Mouse (Mus musculus): Measurements from ENCODE around the gene Zhx3. TPM values are rescaled to one million over a fixed set of nuclear protein-coding genes. Genes with fewer than 3 reads are reported as not detected.
A peak's percentile ranks its signal among the peaks of the same experiment; 100 is the strongest.

The Zhx3 gene
- polyA plus RNA-seq, 1 experiment from 2014 or later, result 5.9 TPM

DNA sequence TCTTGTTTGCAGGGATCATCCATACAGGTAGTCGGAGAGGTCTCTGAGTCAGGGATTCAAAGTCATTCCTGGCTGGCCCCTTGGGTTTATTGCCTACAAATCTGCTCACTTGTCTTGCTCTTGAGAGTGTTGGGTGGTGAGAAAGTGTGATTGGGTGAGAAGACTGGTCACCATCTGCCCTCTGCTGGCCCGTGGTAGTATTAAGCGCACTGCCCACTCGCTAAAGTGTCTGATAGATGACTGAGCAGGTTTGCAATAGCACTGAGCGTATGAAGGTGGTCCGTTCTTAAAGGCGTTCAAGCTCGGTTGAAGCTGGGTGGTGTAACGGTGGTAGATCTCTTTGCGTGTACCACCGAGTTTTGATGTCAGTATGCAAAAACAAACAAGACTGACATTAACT, 14.5 kb upstream of the Zhx3 start:
- WGBS, result 1% methylated on average over 11 of the region's 11 CpGs
- H3K4me3 ChIP-seq (ENCODE audit: low read length), result peak overlapping the region; percentile 53

GRCm38 (mm10) chr2:160886221-160886620, 13.4 kb upstream of the Zhx3 start:
- Histone ChIP-seq H3K4me3 (ENCODE audit: low read length) (no peak overlapping the region), H3K9me3 (ENCODE audit: control insufficient read depth, low read length) (no peaks in the 10 kb centered on the region), H3K4me2 (ENCODE audit: low read depth, low read length) (no peak overlapping the region), H3K4me1 (ENCODE audit: control insufficient read depth, insufficient read depth, low read length) (no peaks in the 10 kb centered on the region), H3K36me3 (ENCODE audit: control insufficient read depth, insufficient read depth, low read length) (no peaks in the 10 kb centered on the region), H3K9ac (ENCODE audit: low read depth, low read length) (no peak overlapping the region), H3K27me3 (replicated peaks; ENCODE audit: control insufficient read depth, insufficient read depth, low read length) (no peaks in the 10 kb centered on the region), H3K27ac (ENCODE audit: low read length) (no peak overlapping the region)
- no peak for ATAC-seq
- 69% methylated on average over 3 of the region's 3 CpGs for WGBS

More for the DNA sequence above, 14.5 kb upstream of the Zhx3 start:
- H3K27ac ChIP-seq (ENCODE audit: low read length), result peak overlapping the region; percentile 81
- ATAC-seq, result peak; percentile 78
- peak overlapping the region; percentile 63 for H3K9ac ChIP-seq (ENCODE audit: low read depth, low read length)
- no peaks in the 10 kb centered on the region for H3K4me1 ChIP-seq (ENCODE audit: control insufficient read depth, insufficient read depth, low read length)
- no peaks in the 10 kb centered on the region for H3K27me3 ChIP-seq (replicated peaks; ENCODE audit: control insufficient read depth, insufficient read depth, low read length)
- H3K9me3 ChIP-seq (ENCODE audit: control insufficient read depth, low read length), result no peaks in the 10 kb centered on the region
- peak overlapping the region; percentile 54 for H3K4me2 ChIP-seq (ENCODE audit: low read depth, low read length)
- H3K36me3 ChIP-seq (ENCODE audit: control insufficient read depth, insufficient read depth, low read length), result no peaks in the 10 kb centered on the region

DNA sequence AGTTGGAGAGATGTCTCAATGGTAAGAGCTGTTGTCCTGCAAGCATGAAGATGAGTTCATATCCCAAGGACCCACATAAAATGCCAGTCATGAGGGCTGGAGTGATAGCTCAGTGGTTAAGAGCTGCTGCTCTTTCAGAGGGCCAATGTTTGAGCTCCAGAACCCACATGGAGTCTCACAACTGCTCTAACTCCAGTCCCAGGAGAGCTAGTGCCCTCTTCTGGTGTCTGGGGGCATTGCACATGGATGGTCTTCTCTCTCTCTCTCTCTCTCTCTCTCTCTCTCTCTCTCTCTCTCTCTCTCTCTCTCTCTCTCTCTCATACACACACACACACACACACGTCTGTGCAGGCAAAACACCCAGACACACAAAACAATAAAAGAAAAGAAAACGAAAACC, 12.0 kb upstream of the Zhx3 start:
- Histone ChIP-seq H3K4me2 (ENCODE audit: low read depth, low read length) (no peak overlapping the region), H3K27me3 (replicated peaks; ENCODE audit: control insufficient read depth, insufficient read depth, low read length) (no peaks in the 10 kb centered on the region), H3K4me3 (ENCODE audit: low read length) (no peak overlapping the region), H3K27ac (ENCODE audit: low read length) (no peak overlapping the region), H3K9ac (ENCODE audit: low read depth, low read length) (no peak overlapping the region), H3K4me1 (ENCODE audit: control insufficient read depth, insufficient read depth, low read length) (no peaks in the 10 kb centered on the region), H3K36me3 (ENCODE audit: control insufficient read depth, insufficient read depth, low read length) (no peaks in the 10 kb centered on the region), H3K9me3 (ENCODE audit: control insufficient read depth, low read length) (no peaks in the 10 kb centered on the region)
- ATAC-seq, result no peak
- WGBS, result 38% methylated on average over 2 of the region's 2 CpGs

DNA sequence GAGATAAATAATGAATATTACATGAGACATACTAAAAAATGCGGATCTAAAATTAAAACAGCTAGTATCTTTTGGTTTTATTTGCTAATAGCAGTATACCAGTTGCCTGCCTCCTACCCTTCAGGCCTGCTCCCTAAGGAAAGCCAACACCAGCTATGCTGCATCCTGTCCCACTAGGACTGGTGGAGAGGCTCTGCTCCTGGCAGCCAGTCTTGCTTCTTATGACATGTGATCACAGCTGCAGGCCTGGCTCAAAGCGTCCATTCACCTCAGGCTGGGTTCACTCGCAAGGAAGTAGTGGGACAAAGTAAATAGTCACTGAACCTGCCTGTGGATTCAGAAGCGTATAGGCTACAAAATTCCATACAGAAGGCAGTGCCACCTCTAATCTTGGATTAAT, 11.1 kb upstream of the Zhx3 start:
- H3K36me3 ChIP-seq (ENCODE audit: control insufficient read depth, insufficient read depth, low read length), result no peaks in the 10 kb centered on the region
- no peaks in the 10 kb centered on the region for H3K9me3 ChIP-seq (ENCODE audit: control insufficient read depth, low read length)
- no peak overlapping the region for H3K27ac ChIP-seq (ENCODE audit: low read length)
- H3K4me3 ChIP-seq (ENCODE audit: low read length), result no peak overlapping the region
- ATAC-seq, result no peak
- 74% methylated on average over 4 of the region's 4 CpGs for WGBS
- no peak overlapping the region for H3K4me2 ChIP-seq (ENCODE audit: low read depth, low read length)
- no peaks in the 10 kb centered on the region for H3K4me1 ChIP-seq (ENCODE audit: control insufficient read depth, insufficient read depth, low read length)
- no peak overlapping the region for H3K9ac ChIP-seq (ENCODE audit: low read depth, low read length)
- H3K27me3 ChIP-seq (replicated peaks; ENCODE audit: control insufficient read depth, insufficient read depth, low read length), result no peaks in the 10 kb centered on the region

DNA sequence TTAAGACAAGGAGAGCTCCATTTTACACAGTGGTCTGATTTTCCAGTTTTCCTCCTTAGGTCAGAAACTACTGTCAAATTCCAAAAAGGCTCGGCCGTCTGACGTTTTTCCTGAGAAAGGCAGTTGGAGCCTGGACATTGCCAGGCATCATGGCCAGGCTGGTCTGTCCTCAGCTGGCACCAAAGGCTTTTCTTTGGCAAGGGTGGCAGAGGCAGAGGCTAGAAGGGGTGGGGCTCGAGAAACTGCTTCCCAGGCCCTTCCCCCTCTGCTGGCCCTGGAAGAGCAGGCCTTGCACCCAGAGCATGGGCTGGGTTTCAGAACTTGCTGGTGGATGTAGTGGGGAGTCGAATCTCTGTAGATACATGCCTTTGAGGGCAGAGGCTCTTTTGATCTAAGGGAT, 9.6 kb upstream of the Zhx3 start:
- Histone ChIP-seq H3K4me3 (ENCODE audit: low read length) (no peak overlapping the region), H3K36me3 (ENCODE audit: control insufficient read depth, insufficient read depth, low read length) (no peaks in the 10 kb centered on the region), H3K4me2 (ENCODE audit: low read depth, low read length) (no peak overlapping the region), H3K9ac (ENCODE audit: low read depth, low read length) (no peak overlapping the region), H3K9me3 (ENCODE audit: control insufficient read depth, low read length) (no peaks in the 10 kb centered on the region), H3K4me1 (ENCODE audit: control insufficient read depth, insufficient read depth, low read length) (no peaks in the 10 kb centered on the region), H3K27ac (ENCODE audit: low read length) (no peak overlapping the region), H3K27me3 (replicated peaks; ENCODE audit: control insufficient read depth, insufficient read depth, low read length) (no peaks in the 10 kb centered on the region)
- ATAC-seq, result no peak
- WGBS, result 76% methylated on average over 5 of the region's 5 CpGs

DNA sequence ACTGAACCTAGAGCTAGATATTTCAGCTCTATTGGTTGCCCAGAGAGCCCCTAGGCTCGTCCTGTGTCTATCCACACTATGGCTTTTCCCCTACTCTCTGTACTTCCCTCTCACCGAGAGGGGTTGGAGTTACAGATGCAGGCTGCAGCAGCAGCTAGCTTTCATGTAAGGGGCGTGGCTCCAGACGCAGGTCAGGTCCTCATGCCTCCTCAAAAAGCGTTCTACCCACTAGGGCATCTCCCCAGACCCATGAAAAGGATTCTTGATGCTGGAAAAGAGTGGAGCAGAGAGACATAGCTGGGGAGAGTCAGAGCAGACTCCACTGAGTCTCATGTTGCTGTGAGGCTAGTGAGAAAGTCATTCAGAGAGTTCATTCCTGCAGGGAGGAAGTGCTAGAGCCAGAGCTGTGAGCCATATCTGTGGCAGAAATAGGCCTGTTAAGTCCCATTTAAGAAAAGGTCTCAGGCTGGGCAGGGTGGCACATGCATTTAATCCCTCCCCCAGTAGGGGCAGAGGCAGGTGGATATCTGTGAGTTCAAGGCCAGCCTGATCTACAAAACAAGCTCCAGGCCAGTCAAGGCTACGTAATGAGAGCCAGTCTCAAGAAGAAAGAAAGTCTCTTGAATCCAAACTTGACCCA, 8.8 kb upstream of the Zhx3 start:
- no peaks in the 10 kb centered on the region for H3K9me3 ChIP-seq (ENCODE audit: control insufficient read depth, low read length)
- WGBS, result 45% methylated on average over 6 of the region's 6 CpGs
- ATAC-seq, result no peak
- H3K4me3 ChIP-seq (ENCODE audit: low read length), result no peak overlapping the region
- H3K4me1 ChIP-seq (ENCODE audit: control insufficient read depth, insufficient read depth, low read length), result no peaks in the 10 kb centered on the region
- H3K4me2 ChIP-seq (ENCODE audit: low read depth, low read length), result no peak overlapping the region
- H3K36me3 ChIP-seq (ENCODE audit: control insufficient read depth, insufficient read depth, low read length), result no peaks in the 10 kb centered on the region
- H3K27me3 ChIP-seq (replicated peaks; ENCODE audit: control insufficient read depth, insufficient read depth, low read length), result no peaks in the 10 kb centered on the region
- H3K9ac ChIP-seq (ENCODE audit: low read depth, low read length), result no peak overlapping the region
- H3K27ac ChIP-seq (ENCODE audit: low read length), result no peak overlapping the region

DNA sequence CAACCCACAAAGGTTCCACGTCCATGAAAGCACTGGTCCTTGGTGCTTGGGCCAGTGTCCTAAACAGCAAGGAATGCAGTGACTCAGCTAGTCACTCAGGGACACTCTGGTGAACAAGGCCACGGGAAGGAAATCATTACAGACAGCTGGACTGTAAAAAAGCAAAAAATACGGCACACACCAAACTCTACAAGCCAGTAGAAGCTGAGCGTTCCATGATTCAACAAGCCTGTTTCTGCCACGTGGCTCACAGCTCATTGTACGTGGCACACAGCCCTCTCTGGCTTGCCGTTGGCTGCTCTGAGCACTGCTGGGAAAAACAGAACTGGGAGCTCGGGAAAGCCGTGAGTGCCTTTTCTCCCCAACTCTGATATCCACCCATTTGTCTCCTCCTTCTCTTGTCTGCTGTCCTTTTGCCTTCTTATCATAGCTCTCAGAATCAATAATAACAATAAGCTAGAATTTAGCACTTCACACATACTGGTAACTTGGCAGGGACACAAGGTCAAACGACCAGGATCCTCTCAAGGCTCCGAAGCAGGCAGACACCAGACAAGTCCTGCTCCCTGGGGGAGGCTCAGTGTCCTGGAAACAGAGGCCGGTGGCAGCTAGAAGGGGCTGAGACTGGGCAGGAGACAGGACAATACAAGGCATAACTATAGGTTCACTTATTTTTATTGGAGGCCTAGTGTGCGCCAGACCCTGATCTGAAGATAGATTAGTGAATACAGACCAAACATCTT, 7.8 kb upstream of the Zhx3 start, which contains the start of gene Lpin3:
Lpin3 (plus strand) TSS at position 218 of the 743 bp plus-strand sequence.
- H3K9me3 ChIP-seq (ENCODE audit: control insufficient read depth, low read length), result no peaks in the 10 kb centered on the region
- H3K27ac ChIP-seq (ENCODE audit: low read length), result 0 out of 2 replicates have a peak within 1 kb of the TSS, but pooled peaks have one; percentile 16
- H3K36me3 ChIP-seq (ENCODE audit: control insufficient read depth, insufficient read depth, low read length), result no peaks in the 10 kb centered on the region
- peak; percentile 46; the same call in 1 of the 2 replicates for ATAC-seq
- 59% methylated on average over 13 of the region's 13 CpGs for WGBS
- H3K4me1 ChIP-seq (ENCODE audit: control insufficient read depth, insufficient read depth, low read length), result no peaks in the 10 kb centered on the region
- H3K4me3 ChIP-seq (ENCODE audit: low read length), result no peak within 1 kb of the TSS
- H3K4me2 ChIP-seq (ENCODE audit: low read depth, low read length), result no peak within 1 kb of the TSS
- H3K9ac ChIP-seq (ENCODE audit: low read depth, low read length), result no peak within 1 kb of the TSS
- H3K27me3 ChIP-seq (replicated peaks; ENCODE audit: control insufficient read depth, insufficient read depth, low read length), result no peaks in the 10 kb centered on the region

DNA sequence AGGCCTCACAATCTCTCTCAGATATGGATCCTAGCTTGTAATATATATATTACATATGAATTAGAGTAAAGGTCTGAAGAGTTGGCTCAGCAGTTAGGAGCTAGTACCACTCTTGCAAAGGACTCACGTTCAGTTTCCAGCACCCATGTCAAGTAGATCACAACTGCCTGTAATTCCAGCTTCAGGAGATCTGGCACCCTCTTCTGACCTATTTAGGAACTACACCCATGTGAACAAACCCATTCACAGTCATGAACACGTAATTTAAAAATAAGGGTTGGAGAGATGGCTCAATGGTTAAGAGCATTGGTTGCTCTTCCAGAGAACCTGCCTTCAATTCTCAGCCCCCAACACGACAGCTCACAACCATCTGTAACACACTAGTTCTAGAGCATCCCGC, 3.3 kb upstream of the Zhx3 start:
- Histone ChIP-seq H3K4me1 (ENCODE audit: control insufficient read depth, insufficient read depth, low read length) (no peaks in the 10 kb centered on the region), H3K4me2 (ENCODE audit: low read depth, low read length) (no peak overlapping the region), H3K36me3 (ENCODE audit: control insufficient read depth, insufficient read depth, low read length) (no peaks in the 10 kb centered on the region), H3K9ac (ENCODE audit: low read depth, low read length) (no peak overlapping the region), H3K27ac (ENCODE audit: low read length) (no peak overlapping the region), H3K9me3 (ENCODE audit: control insufficient read depth, low read length) (no peaks in the 10 kb centered on the region), H3K4me3 (ENCODE audit: low read length) (no peak overlapping the region), H3K27me3 (replicated peaks; ENCODE audit: control insufficient read depth, insufficient read depth, low read length) (no peaks in the 10 kb centered on the region)
- WGBS, result 89% methylated on average over 4 of the region's 4 CpGs
- no peak for ATAC-seq

DNA sequence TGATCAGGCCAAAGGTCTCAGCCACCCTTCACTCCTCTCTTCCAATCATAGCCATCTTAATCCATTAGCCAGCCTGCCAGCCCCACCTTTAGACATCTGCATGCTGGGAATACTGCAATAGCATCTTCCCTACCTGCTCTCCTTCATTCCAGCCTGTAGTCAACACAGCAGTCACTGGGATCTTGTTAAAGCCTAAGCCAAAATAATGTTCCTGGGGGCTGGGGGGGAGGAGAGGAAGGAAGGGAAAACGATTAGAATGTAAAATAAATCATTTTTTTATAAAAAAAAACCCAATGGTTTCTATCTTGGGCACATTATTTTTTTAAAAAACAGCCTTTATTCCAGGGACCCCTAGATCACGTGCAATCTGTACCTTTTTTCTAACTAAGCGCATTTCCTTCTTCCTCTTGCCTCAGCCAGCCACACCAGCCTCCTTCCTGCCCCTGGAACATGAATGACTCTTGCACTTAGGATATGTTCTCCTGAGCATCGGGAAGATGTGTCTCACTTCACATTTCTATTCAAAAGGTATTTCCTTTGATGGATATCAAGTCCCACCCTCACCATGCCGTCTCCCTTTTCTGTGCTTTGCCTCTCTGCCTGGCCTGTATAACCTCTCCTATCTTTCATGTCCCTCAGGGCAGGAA, 1.6 kb upstream of the Zhx3 start:
- Histone ChIP-seq H3K36me3 (ENCODE audit: control insufficient read depth, insufficient read depth, low read length) (no peaks in the 10 kb centered on the region), H3K27me3 (replicated peaks; ENCODE audit: control insufficient read depth, insufficient read depth, low read length) (no peaks in the 10 kb centered on the region), H3K27ac (ENCODE audit: low read length) (no peak overlapping the region), H3K4me3 (ENCODE audit: low read length) (no peak overlapping the region), H3K4me2 (ENCODE audit: low read depth, low read length) (no peak overlapping the region), H3K9ac (ENCODE audit: low read depth, low read length) (no peak overlapping the region), H3K4me1 (ENCODE audit: control insufficient read depth, insufficient read depth, low read length) (no peaks in the 10 kb centered on the region), H3K9me3 (ENCODE audit: control insufficient read depth, low read length) (no peaks in the 10 kb centered on the region)
- WGBS, result 75% methylated on average over 5 of the region's 5 CpGs
- ATAC-seq, result no peak

Measured in intestine, embryonic 16.5 days (tissue).